Mouse (Mus musculus): Measurements from ENCODE around the gene Slc7a14. TPM values are rescaled to one million over a fixed set of nuclear protein-coding genes. Genes with fewer than 3 reads are reported as not detected.

Slc7a14 gene
- polyA plus RNA-seq, 1 experiment, result not detected

- Histone ChIP-seq H3K9me3 (ENCODE audit: control insufficient read depth, low read length) (no peaks in the 10 kb centered on the region), H3K27me3 (ENCODE audit: control insufficient read depth) (no peaks in the 10 kb centered on the region), H3K4me3 (replicated peaks) (no peak overlapping the region), H3K4me1 (ENCODE audit: control insufficient read depth) (no peaks in the 10 kb centered on the region), H3K36me3 (ENCODE audit: control insufficient read depth) (no peaks in the 10 kb centered on the region)
- TF ChIP-seq TAL1 (IDR thresholded peaks at IDR 0.05; ENCODE audit: low read length), result no peak
- no peak for TF ChIP-seq GATA1 (IDR thresholded peaks at IDR 0.05; ENCODE audit: low read length)
These were observed 152.4 kb downstream of the Slc7a14 start for GRCm38 (mm10) chr3:31157776-31158175.

GRCm38 (mm10) chr3:31156126-31156525 is 154.1 kb downstream of the Slc7a14 start:
- no peaks in the 10 kb centered on the region for H3K9me3 ChIP-seq (ENCODE audit: control insufficient read depth, low read length)
- H3K27me3 ChIP-seq (ENCODE audit: control insufficient read depth), result no peaks in the 10 kb centered on the region
- H3K4me3 ChIP-seq (replicated peaks), result no peak overlapping the region
- TF ChIP-seq GATA1 (IDR thresholded peaks at IDR 0.05; ENCODE audit: low read length), result no peak
- TF ChIP-seq TAL1 (IDR thresholded peaks at IDR 0.05; ENCODE audit: low read length), result no peak
- no peaks in the 10 kb centered on the region for H3K36me3 ChIP-seq (ENCODE audit: control insufficient read depth)
- no peaks in the 10 kb centered on the region for H3K4me1 ChIP-seq (ENCODE audit: control insufficient read depth)

Other genes with a start within 250 kb of the Slc7a14 start
- gene Skil, start 215.3 kb downstream of the Slc7a14 start, polyA plus RNA-seq (2012), result 0.15 and 0.19 TPM in 2 replicates
- not detected in 2 replicates for gene Cldn11, start 160.5 kb downstream of the Slc7a14 start, polyA plus RNA-seq (2012)

All from erythroblast, embryonic 14.5 days (primary cell).